Mouse (Mus musculus) gonadal fat pad, adult 2 months (tissue): ENCODE measurements around the gene 4931428L18Rik. TPM values are rescaled to one million over a fixed set of nuclear protein-coding genes. Genes with fewer than 3 reads are reported as not detected.
"Not testable (repeated sequence)": the region's sequence is repeated elsewhere in the genome, so short reads cannot be mapped to it uniquely, and the experiment has no call there.

Experiments
- DNase-seq: peaks from one replicate; pipeline ENCODE4 v3.0.0-alpha.2; 2012; ENCODE audit warnings: low read depth
- polyA plus RNA-seq: library from polyadenylated mRNA; depleted of rRNA; stranded (reverse); fragments of >200 nt; gene quantifications from 2 replicates; pipeline ENCODE4 v1.2.3, GENCODE M21; 2012

4931428L18Rik gene
- polyA plus RNA-seq, 1 experiment: 0.93 TPM

- DNase-seq: peak; percentile 91
These were observed 163.6 kb downstream of the 4931428L18Rik start for GRCm38 (mm10) chr1:31058861-31059351.

GRCm38 (mm10) chr1:31058196-31058595 lies 164.3 kb downstream of the 4931428L18Rik start:
- no peak for DNase-seq

GRCm38 (mm10) chr1:31051370-31051921 lies 171.0 kb downstream of the 4931428L18Rik start:
- peak; percentile 81 for DNase-seq

- DNase-seq: no peak
These were observed 172.4 kb downstream of the 4931428L18Rik start for GRCm38 (mm10) chr1:31049954-31050652.

GRCm38 (mm10) chr1:31043208-31043607 lies 179.3 kb downstream of the 4931428L18Rik start:
- DNase-seq: no peak

- DNase-seq: no peak
These were observed 179.7 kb downstream of the 4931428L18Rik start for GRCm38 (mm10) chr1:31042793-31043192.

- DNase-seq: no peak
These were observed 188.5 kb downstream of the 4931428L18Rik start for GRCm38 (mm10) chr1:31033851-31034534.

- DNase-seq: no peak
These were observed 190.1 kb downstream of the 4931428L18Rik start for GRCm38 (mm10) chr1:31032351-31032750.

GRCm38 (mm10) chr1:31023173-31023572 lies 199.3 kb downstream of the 4931428L18Rik start:
- DNase-seq: no peak

GRCm38 (mm10) chr1:31019283-31019682 lies 203.2 kb downstream of the 4931428L18Rik start:
- DNase-seq: peak; percentile 93

- peak; percentile 63 for DNase-seq
These were observed 205.1 kb downstream of the 4931428L18Rik start for GRCm38 (mm10) chr1:31017377-31017776.

GRCm38 (mm10) chr1:31016068-31016467 lies 206.4 kb downstream of the 4931428L18Rik start:
- no peak for DNase-seq

- no peak for DNase-seq
These were observed 207.2 kb downstream of the 4931428L18Rik start for GRCm38 (mm10) chr1:31015261-31015660.

GRCm38 (mm10) chr1:30977868-30978267 lies 244.6 kb downstream of the 4931428L18Rik start, which contains the start of gene AC153137.1:
TSS of gene AC153137.1 (minus strand) at chr1:30977968.
- DNase-seq: not testable (repeated sequence)

- DNase-seq: not testable (repeated sequence)
These were observed 245.2 kb downstream of the 4931428L18Rik start for GRCm38 (mm10) chr1:30977239-30977638.

GRCm38 (mm10) chr1:30951795-30952194 lies 270.7 kb downstream of the 4931428L18Rik start:
- DNase-seq: no peak

- DNase-seq: no peak
These were observed 272.0 kb downstream of the 4931428L18Rik start for GRCm38 (mm10) chr1:30950456-30950835.

- peak; percentile 63 for DNase-seq
These were observed 272.6 kb downstream of the 4931428L18Rik start for GRCm38 (mm10) chr1:30949710-30950455.

GRCm38 (mm10) chr1:30948950-30949639 lies 273.4 kb downstream of the 4931428L18Rik start:
- no peak for DNase-seq

- DNase-seq: no peak
These were observed 274.0 kb downstream of the 4931428L18Rik start for GRCm38 (mm10) chr1:30948361-30948949.
